Mouse (Mus musculus): ENCODE data around the gene Bcorl1. TPM values are rescaled to one million over a fixed set of nuclear protein-coding genes. Genes with fewer than 3 reads are reported as not detected.

The Bcorl1 gene
- polyA plus RNA-seq (2012; rRNA removed) = 2.5 and 5.2 TPM in 2 replicates

DNA sequence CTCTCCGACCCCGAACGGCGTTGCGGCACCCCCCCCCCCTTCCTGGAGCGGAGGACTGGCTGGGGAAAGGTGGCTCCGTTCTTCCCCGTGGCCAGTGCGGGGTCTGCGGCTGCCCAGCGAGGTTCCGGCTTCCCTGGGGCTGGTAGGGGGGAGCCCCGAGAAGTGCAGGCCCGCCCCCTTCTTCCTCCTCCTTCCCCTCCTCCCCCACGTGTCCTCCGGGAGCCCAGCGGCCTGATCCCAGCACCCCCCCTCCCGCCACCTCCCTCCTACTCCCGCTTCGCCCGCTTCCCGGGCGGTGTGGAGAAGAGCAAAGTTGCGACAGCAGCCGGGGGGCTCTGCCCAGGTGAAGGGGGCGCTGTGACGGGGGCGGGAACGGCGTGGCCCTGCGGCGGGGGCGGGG lies at the start of gene Bcorl1:
Gene Bcorl1, plus strand, starts transcription at position 218 of the 400 bp plus-strand sequence.
- DNase-seq (ENCODE audit: low spot score) = no peak

GRCm38 (mm10) chrX:48291413-48291812 lies 49.7 kb upstream of the Bcorl1 start:
- no peak for DNase-seq (ENCODE audit: low spot score)

- DNase-seq (ENCODE audit: low spot score) = no peak
Measured at GRCm38 (mm10) chrX:48305356-48305755, 35.8 kb upstream of the Bcorl1 start.

DNA sequence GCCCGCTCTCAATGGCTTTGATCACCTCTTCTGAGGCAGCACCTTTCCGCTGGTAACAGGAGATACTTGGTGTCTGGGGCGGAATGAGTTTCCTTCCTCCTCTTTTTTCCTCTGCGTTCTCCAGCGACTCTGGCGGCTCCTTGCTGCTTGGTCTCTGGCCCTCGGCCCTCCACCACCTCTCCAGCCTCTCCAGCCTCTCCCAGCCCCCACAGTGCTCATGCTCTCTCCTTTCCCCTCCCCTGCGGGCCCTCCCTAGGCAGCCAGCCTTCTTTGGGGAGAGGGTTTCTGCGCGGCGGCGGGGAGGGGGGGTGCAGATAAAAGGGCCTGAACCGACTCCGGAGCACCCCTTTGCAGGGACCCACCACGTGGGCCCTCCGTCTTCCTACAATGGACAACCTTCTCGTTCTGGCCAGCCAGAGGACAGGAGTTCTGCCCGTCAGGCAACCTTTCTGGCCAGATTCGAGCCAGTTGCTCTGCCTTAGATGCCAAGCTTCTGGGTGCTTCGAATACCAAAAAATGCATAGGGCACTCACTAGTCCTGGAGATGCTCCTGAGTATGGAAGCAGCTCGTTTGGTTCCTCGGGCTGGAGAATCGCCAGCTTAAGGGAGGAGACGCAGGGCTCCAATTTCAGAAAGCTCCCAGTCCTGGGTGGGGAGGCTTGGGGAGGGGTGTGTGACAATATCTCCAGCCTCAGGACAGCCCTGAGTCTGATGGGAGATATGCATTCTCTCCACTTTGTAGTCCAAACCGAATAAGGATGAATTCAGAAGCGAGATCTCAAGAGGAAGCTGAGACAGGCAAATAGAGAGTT lies 30.2 kb upstream of the Bcorl1 start:
- DNase-seq (ENCODE audit: low spot score) = no peak

DNA sequence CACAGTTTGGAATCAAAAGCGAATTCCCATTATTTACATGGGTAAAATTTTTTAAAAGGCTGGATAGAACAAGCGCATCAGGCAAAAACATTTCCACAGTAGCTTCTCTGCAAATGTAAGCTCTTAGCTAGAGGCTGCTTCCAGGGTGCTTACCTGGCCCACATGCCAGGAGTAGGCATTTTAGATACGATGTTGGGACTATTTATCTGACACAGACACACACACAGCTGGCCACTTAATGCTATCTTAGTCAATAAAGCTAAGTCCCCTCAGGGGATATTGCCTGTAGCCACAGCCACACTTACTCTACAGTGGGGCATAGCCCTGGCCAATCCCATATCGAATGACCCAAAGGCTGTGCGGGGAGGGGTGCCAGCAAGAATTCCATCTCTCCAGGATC lies 29.4 kb upstream of the Bcorl1 start:
- no peak for DNase-seq (ENCODE audit: low spot score)

DNA sequence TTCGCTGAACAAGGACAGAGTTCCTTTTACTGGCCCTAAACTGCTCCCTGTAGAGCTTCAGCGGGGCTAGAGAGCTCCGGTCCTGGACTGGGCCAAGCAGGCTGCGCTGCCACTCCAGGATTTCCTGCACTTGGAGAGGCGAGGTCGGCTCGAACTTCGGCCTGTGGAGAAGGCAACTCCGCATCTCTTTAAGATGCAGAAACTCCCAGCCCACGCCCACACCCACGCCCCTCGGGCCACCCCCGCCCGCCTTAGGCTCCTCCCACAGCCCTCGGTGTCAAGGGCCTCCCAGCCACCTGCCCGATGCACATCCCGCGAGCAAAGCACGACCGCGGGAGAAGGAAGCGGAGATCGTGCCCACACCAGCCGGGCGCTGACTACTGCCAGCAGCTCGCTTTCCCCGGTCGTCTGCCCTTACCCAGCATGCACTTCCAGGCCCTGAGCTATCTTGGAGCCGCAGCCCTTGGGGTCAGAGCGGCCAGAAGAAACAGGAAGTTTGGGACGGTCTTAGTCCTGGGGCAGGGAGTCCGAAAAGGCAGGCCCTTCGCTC lies 26.6 kb upstream of the Bcorl1 start:
- peak; percentile 58 for DNase-seq (ENCODE audit: low spot score)

- no peak for DNase-seq (ENCODE audit: low spot score)
Measured at GRCm38 (mm10) chrX:48317444-48317843, 23.7 kb upstream of the Bcorl1 start.

DNA sequence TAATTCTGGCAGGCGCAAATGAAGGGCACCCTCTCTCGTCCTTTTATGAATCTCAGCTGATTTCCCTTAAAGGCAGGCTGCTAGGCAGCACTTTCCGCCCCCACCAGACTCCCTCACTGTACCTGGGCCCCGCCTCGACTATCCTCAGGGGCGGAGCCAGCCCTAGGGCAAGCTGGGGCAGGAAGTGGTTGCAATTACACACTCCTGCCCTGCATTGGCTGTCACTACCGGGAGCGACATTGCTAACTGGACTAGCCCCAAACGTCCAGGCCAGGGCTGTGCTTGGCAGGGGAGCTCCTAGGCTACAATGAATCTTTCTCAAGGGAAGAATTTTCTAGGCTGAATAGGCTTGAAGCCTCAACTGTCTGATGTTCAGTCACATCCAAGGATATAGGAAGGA lies 23.0 kb upstream of the Bcorl1 start:
- DNase-seq (ENCODE audit: low spot score) = peak; percentile 26

- DNase-seq (ENCODE audit: low spot score) = no peak
Measured at GRCm38 (mm10) chrX:48340441-48341049, 613 bp upstream of the Bcorl1 start.

- DNase-seq (ENCODE audit: low spot score) = peak; percentile 57
Measured at GRCm38 (mm10) chrX:48341621-48342161, 533 bp downstream of the Bcorl1 start.

GRCm38 (mm10) chrX:48342731-48343130 lies 1.6 kb downstream of the Bcorl1 start:
- no peak for DNase-seq (ENCODE audit: low spot score)

- DNase-seq (ENCODE audit: low spot score) = peak; percentile 62
Measured at GRCm38 (mm10) chrX:48343461-48343952, 2.3 kb downstream of the Bcorl1 start.

GRCm38 (mm10) chrX:48343966-48344642 lies 2.9 kb downstream of the Bcorl1 start:
- DNase-seq (ENCODE audit: low spot score) = no peak

GRCm38 (mm10) chrX:48344643-48345384 lies 3.7 kb downstream of the Bcorl1 start:
- DNase-seq (ENCODE audit: low spot score) = no peak

- DNase-seq (ENCODE audit: low spot score) = no peak
Measured at GRCm38 (mm10) chrX:48345385-48345932, 4.3 kb downstream of the Bcorl1 start.

- DNase-seq (ENCODE audit: low spot score) = no peak
Measured at GRCm38 (mm10) chrX:48355346-48355745, 14.2 kb downstream of the Bcorl1 start.

DNA sequence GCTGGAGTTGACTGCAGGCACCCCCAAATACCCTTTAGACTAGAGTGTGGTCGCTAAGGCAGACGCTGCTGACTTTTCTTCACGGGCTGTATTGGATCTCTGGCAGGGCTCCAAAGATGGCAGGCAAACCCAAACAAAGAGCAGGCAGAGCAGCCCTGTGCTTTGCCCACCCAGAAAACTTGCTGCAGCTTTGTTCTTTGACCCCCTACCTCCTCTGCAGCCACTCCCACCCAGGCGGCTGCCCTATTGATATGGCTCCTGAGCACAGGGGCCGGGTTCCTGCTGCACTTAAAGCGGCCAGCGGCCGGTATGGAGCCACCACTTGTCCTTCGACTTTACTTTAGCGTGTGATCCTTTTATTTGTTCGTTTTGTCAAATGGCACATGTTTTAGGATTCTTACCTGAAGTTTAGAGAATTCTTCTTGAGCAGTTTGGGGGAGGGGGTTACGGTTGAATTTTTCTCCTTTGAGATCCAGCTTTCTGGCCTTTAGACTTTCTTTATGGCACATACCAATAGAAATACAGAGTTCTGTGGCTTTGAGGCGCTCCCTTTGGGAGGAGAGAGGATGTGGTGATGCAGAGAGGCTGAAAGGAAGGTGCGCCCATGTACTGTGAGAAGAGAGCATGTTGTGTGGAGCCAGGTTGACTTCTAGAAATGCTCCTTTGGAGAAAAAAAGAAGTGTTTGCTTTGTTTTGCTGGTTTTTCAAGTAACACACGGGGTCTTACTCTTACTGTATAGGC lies 24.8 kb downstream of the Bcorl1 start:
- DNase-seq (ENCODE audit: low spot score) = no peak

- DNase-seq (ENCODE audit: low spot score) = no peak
Measured at GRCm38 (mm10) chrX:48367841-48368240, 26.7 kb downstream of the Bcorl1 start.

DNA sequence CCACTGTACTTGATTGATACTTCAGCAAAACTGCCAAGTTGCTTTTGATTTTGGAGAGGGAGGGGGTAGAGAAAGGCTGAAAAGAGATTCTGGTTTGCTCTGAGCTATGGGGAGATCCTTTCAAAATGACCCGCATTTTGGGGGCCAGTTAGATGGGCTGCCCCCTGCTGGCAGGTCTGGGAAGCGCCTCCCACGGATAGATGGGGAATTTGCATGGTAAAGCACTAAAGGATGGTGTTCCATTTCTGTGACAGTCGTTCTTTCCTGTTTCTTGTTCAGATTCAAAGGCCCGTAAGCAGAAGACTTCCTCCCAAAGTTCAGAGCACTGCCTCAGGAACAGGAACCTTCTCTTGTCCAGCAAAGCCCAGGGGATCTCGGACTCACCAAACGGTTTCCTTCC lies 42.5 kb downstream of the Bcorl1 start:
- no peak for DNase-seq (ENCODE audit: low spot score)

DNA sequence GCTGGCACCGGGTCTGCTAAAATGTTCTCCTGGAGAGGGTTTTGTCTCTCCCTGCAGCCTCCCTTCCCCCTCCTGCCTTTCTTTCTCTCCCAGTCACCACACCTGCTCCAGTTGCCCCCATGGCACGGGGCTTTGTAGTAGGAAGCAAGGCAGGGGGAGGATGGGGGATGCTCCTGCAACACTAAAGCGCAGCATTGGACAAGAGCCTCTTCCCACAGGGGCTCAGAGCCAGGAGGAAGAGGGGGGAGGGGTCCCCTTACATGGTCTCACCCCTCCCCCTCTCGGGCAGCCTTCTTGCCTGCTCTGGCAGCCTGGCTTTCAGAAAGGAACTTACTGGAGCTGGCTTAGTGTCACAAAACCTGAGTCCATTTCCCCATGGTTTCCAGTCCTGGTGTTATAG lies 44.8 kb downstream of the Bcorl1 start:
- no peak for DNase-seq (ENCODE audit: low spot score)

Measured in urinary bladder, adult 2 months (tissue).